Mouse (Mus musculus): ENCODE measurements around the gene Plaur. TPM values are rescaled to one million over a fixed set of nuclear protein-coding genes. Genes with fewer than 3 reads are reported as not detected.

The Plaur gene
- polyA plus RNA-seq, 1 experiment from 2014 or later = 12.6 TPM

- Histone ChIP-seq H3K4me3 (ENCODE audit: low read depth, low read length) (no peak overlapping the region), H3K9me3 (ENCODE audit: control insufficient read depth, low read depth, low read length) (no peaks in the 10 kb centered on the region), H3K27ac (ENCODE audit: low read length) (no peak overlapping the region), H3K4me2 (replicated peaks; ENCODE audit: low read depth, low read length) (no peak overlapping the region), H3K27me3 (ENCODE audit: control insufficient read depth, insufficient read depth, low read length) (no peaks in the 10 kb centered on the region), H3K9ac (replicated peaks; ENCODE audit: low read depth, low read length) (no peak overlapping the region), H3K4me1 (ENCODE audit: control insufficient read depth, insufficient read depth, low read length) (no peaks in the 10 kb centered on the region), H3K36me3 (ENCODE audit: control insufficient read depth, insufficient read depth, low read length) (no peaks in the 10 kb centered on the region; the same call in 1 of the 2 replicates)
- ATAC-seq (ENCODE audit: insufficient number of reproducible peaks, insufficient read depth, low FRiP score, low read depth) = no peak
- 65% methylated on average over 9 of the region's 9 CpGs for WGBS
Observed at GRCm38 (mm10) chr7:24425919-24426318, 36.4 kb upstream of the Plaur start.

GRCm38 (mm10) chr7:24427168-24427567 is 35.1 kb upstream of the Plaur start:
- WGBS = 92% methylated on average over 8 of the region's 8 CpGs
- ATAC-seq (ENCODE audit: insufficient number of reproducible peaks, insufficient read depth, low FRiP score, low read depth) = no peak
- H3K4me1 ChIP-seq (ENCODE audit: control insufficient read depth, insufficient read depth, low read length) = 0 out of 2 replicates have a peak, but pooled peaks cover 3% of the 10 kb centered on the region
- no peak overlapping the region for H3K27ac ChIP-seq (ENCODE audit: low read length)
- no peak overlapping the region for H3K9ac ChIP-seq (replicated peaks; ENCODE audit: low read depth, low read length)
- no peaks in the 10 kb centered on the region for H3K27me3 ChIP-seq (ENCODE audit: control insufficient read depth, insufficient read depth, low read length)
- no peaks in the 10 kb centered on the region; the same call in 1 of the 2 replicates for H3K36me3 ChIP-seq (ENCODE audit: control insufficient read depth, insufficient read depth, low read length)
- H3K4me2 ChIP-seq (replicated peaks; ENCODE audit: low read depth, low read length) = no peak overlapping the region
- H3K9me3 ChIP-seq (ENCODE audit: control insufficient read depth, low read depth, low read length) = no peaks in the 10 kb centered on the region
- H3K4me3 ChIP-seq (ENCODE audit: low read depth, low read length) = no peak overlapping the region

GRCm38 (mm10) chr7:24428725-24429124 is 33.6 kb upstream of the Plaur start:
- 93% methylated on average over 5 of the region's 5 CpGs for WGBS
- Histone ChIP-seq H3K36me3 (ENCODE audit: control insufficient read depth, insufficient read depth, low read length) (no peaks in the 10 kb centered on the region), H3K4me2 (replicated peaks; ENCODE audit: low read depth, low read length) (no peak overlapping the region), H3K4me3 (ENCODE audit: low read depth, low read length) (no peak overlapping the region), H3K4me1 (ENCODE audit: control insufficient read depth, insufficient read depth, low read length) (0 out of 2 replicates have a peak, but pooled peaks cover 3% of the 10 kb centered on the region), H3K9me3 (ENCODE audit: control insufficient read depth, low read depth, low read length) (peaks cover 5% of the 10 kb centered on the region; the same call in 1 of the 2 replicates), H3K9ac (replicated peaks; ENCODE audit: low read depth, low read length) (no peak overlapping the region), H3K27me3 (ENCODE audit: control insufficient read depth, insufficient read depth, low read length) (0 out of 2 replicates have a peak, but pooled peaks cover 7% of the 10 kb centered on the region), H3K27ac (ENCODE audit: low read length) (no peak overlapping the region)
- ATAC-seq (ENCODE audit: insufficient number of reproducible peaks, insufficient read depth, low FRiP score, low read depth) = no peak

- no peak overlapping the region for H3K4me2 ChIP-seq (replicated peaks; ENCODE audit: low read depth, low read length)
- 0 out of 2 replicates have a peak, but pooled peaks cover 3% of the 10 kb centered on the region for H3K4me1 ChIP-seq (ENCODE audit: control insufficient read depth, insufficient read depth, low read length)
- no peaks in the 10 kb centered on the region for H3K36me3 ChIP-seq (ENCODE audit: control insufficient read depth, insufficient read depth, low read length)
- no peak overlapping the region for H3K4me3 ChIP-seq (ENCODE audit: low read depth, low read length)
- no peak overlapping the region for H3K27ac ChIP-seq (ENCODE audit: low read length)
- 62% methylated on average over 16 of the region's 16 CpGs for WGBS
- no peak overlapping the region for H3K9ac ChIP-seq (replicated peaks; ENCODE audit: low read depth, low read length)
- 0 out of 2 replicates have a peak, but pooled peaks cover 7% of the 10 kb centered on the region for H3K27me3 ChIP-seq (ENCODE audit: control insufficient read depth, insufficient read depth, low read length)
- peaks cover 5% of the 10 kb centered on the region; the same call in 1 of the 2 replicates for H3K9me3 ChIP-seq (ENCODE audit: control insufficient read depth, low read depth, low read length)
- ATAC-seq (ENCODE audit: insufficient number of reproducible peaks, insufficient read depth, low FRiP score, low read depth) = no peak
Observed at GRCm38 (mm10) chr7:24429413-24430112, 32.7 kb upstream of the Plaur start.

- Histone ChIP-seq H3K9ac (replicated peaks; ENCODE audit: low read depth, low read length) (no peak overlapping the region), H3K4me3 (ENCODE audit: low read depth, low read length) (no peak overlapping the region), H3K9me3 (ENCODE audit: control insufficient read depth, low read depth, low read length) (peaks cover 5% of the 10 kb centered on the region; the same call in 1 of the 2 replicates), H3K4me1 (ENCODE audit: control insufficient read depth, insufficient read depth, low read length) (0 out of 2 replicates have a peak, but pooled peaks cover 3% of the 10 kb centered on the region), H3K27ac (ENCODE audit: low read length) (no peak overlapping the region), H3K4me2 (replicated peaks; ENCODE audit: low read depth, low read length) (no peak overlapping the region), H3K27me3 (ENCODE audit: control insufficient read depth, insufficient read depth, low read length) (0 out of 2 replicates have a peak, but pooled peaks cover 7% of the 10 kb centered on the region), H3K36me3 (ENCODE audit: control insufficient read depth, insufficient read depth, low read length) (no peaks in the 10 kb centered on the region)
- WGBS = 90% methylated on average over 15 of the region's 15 CpGs
- no peak for ATAC-seq (ENCODE audit: insufficient number of reproducible peaks, insufficient read depth, low FRiP score, low read depth)
Observed at GRCm38 (mm10) chr7:24430551-24431345, 31.5 kb upstream of the Plaur start.

- no peak overlapping the region for H3K4me3 ChIP-seq (ENCODE audit: low read depth, low read length)
- 0 out of 2 replicates have a peak, but pooled peaks cover 3% of the 10 kb centered on the region for H3K4me1 ChIP-seq (ENCODE audit: control insufficient read depth, insufficient read depth, low read length)
- WGBS = 43% methylated on average over 11 of the region's 11 CpGs
- ATAC-seq (ENCODE audit: insufficient number of reproducible peaks, insufficient read depth, low FRiP score, low read depth) = 0 out of 2 replicates have a peak, but pooled peaks have one; percentile 23
- 0 out of 2 replicates have a peak, but pooled peaks cover 7% of the 10 kb centered on the region for H3K27me3 ChIP-seq (ENCODE audit: control insufficient read depth, insufficient read depth, low read length)
- no peaks in the 10 kb centered on the region for H3K36me3 ChIP-seq (ENCODE audit: control insufficient read depth, insufficient read depth, low read length)
- no peak overlapping the region for H3K4me2 ChIP-seq (replicated peaks; ENCODE audit: low read depth, low read length)
- no peak overlapping the region for H3K9ac ChIP-seq (replicated peaks; ENCODE audit: low read depth, low read length)
- no peak overlapping the region for H3K27ac ChIP-seq (ENCODE audit: low read length)
- peaks cover 5% of the 10 kb centered on the region; the same call in 1 of the 2 replicates for H3K9me3 ChIP-seq (ENCODE audit: control insufficient read depth, low read depth, low read length)
Observed at GRCm38 (mm10) chr7:24431713-24432112, 30.6 kb upstream of the Plaur start.

- Histone ChIP-seq H3K27ac (ENCODE audit: low read length) (no peak overlapping the region), H3K9ac (replicated peaks; ENCODE audit: low read depth, low read length) (no peak overlapping the region), H3K27me3 (ENCODE audit: control insufficient read depth, insufficient read depth, low read length) (0 out of 2 replicates have a peak, but pooled peaks cover 7% of the 10 kb centered on the region), H3K9me3 (ENCODE audit: control insufficient read depth, low read depth, low read length) (peaks cover 5% of the 10 kb centered on the region; the same call in 1 of the 2 replicates), H3K4me1 (ENCODE audit: control insufficient read depth, insufficient read depth, low read length) (0 out of 2 replicates have a peak, but pooled peaks cover 3% of the 10 kb centered on the region), H3K4me3 (ENCODE audit: low read depth, low read length) (no peak overlapping the region), H3K4me2 (replicated peaks; ENCODE audit: low read depth, low read length) (no peak overlapping the region), H3K36me3 (ENCODE audit: control insufficient read depth, insufficient read depth, low read length) (no peaks in the 10 kb centered on the region)
- no peak for ATAC-seq (ENCODE audit: insufficient number of reproducible peaks, insufficient read depth, low FRiP score, low read depth)
- 77% methylated on average over 5 of the region's 5 CpGs for WGBS
Observed at GRCm38 (mm10) chr7:24435305-24435704, 27.0 kb upstream of the Plaur start.

- H3K27me3 ChIP-seq (ENCODE audit: control insufficient read depth, insufficient read depth, low read length) = 0 out of 2 replicates have a peak, but pooled peaks cover 4% of the 10 kb centered on the region
- no peaks in the 10 kb centered on the region for H3K4me1 ChIP-seq (ENCODE audit: control insufficient read depth, insufficient read depth, low read length)
- H3K36me3 ChIP-seq (ENCODE audit: control insufficient read depth, insufficient read depth, low read length) = no peaks in the 10 kb centered on the region
- no peak overlapping the region for H3K9ac ChIP-seq (replicated peaks; ENCODE audit: low read depth, low read length)
- 72% methylated on average over 10 of the region's 10 CpGs for WGBS
- no peak for ATAC-seq (ENCODE audit: insufficient number of reproducible peaks, insufficient read depth, low FRiP score, low read depth)
- H3K9me3 ChIP-seq (ENCODE audit: control insufficient read depth, low read depth, low read length) = no peaks in the 10 kb centered on the region
- no peak overlapping the region for H3K4me2 ChIP-seq (replicated peaks; ENCODE audit: low read depth, low read length)
- no peak overlapping the region for H3K27ac ChIP-seq (ENCODE audit: low read length)
- H3K4me3 ChIP-seq (ENCODE audit: low read depth, low read length) = no peak overlapping the region
Observed at GRCm38 (mm10) chr7:24437981-24438380, 24.3 kb upstream of the Plaur start.

Measured in stomach, embryonic 14.5 days (tissue).